Mouse (Mus musculus) left cerebral cortex, adult 9 months (tissue): ENCODE measurements around the gene Tpst1.

Source experiments
- DNase-seq, 2 experiments: peaks; one replicate each; pipeline ENCODE4 v3.0.0; 2022; ENCODE audit warnings: low spot score in 2 of 2

Gene Tpst1

DNA sequence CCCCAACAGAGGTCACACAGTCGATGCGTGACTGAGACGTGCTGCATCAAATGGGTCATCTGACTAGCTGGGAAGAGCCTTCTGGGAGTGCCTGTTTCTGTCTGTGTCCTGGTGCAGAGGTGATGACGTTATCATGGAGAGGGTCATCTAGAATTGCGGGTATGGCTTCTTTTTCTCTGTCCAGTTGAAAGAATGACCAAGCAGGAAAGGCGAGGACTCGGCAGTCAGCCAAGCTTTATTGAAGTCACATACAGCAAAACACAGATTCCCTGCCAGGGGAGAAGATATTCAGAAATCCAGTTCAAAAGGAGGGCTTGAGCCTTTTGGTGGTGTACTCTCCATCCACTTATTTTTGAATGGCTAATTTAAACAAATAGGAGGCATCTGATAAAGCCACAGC, 70.0 kb downstream of the Tpst1 start:
- DNase-seq = no peak

DNA sequence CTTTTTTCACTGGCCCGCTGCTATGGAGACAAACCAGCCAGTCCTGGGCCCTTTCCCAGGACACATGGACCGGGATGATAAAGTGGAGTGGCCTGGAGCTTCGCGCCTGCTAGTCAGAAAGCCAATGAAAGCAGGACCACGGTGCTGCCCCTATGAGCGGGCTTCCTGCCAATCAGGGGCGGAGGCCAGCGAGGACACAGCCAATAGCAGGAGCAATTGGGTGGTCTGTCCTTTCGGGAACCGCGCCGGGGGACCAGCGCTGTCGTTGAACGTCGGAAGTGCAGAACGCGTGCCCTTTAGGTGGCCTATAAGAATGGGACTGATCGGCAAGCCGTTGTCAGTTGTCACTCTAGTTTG, 70.8 kb downstream of the Tpst1 start:
- peak in 1 of 2 experiments; percentile 71 for DNase-seq

DNA sequence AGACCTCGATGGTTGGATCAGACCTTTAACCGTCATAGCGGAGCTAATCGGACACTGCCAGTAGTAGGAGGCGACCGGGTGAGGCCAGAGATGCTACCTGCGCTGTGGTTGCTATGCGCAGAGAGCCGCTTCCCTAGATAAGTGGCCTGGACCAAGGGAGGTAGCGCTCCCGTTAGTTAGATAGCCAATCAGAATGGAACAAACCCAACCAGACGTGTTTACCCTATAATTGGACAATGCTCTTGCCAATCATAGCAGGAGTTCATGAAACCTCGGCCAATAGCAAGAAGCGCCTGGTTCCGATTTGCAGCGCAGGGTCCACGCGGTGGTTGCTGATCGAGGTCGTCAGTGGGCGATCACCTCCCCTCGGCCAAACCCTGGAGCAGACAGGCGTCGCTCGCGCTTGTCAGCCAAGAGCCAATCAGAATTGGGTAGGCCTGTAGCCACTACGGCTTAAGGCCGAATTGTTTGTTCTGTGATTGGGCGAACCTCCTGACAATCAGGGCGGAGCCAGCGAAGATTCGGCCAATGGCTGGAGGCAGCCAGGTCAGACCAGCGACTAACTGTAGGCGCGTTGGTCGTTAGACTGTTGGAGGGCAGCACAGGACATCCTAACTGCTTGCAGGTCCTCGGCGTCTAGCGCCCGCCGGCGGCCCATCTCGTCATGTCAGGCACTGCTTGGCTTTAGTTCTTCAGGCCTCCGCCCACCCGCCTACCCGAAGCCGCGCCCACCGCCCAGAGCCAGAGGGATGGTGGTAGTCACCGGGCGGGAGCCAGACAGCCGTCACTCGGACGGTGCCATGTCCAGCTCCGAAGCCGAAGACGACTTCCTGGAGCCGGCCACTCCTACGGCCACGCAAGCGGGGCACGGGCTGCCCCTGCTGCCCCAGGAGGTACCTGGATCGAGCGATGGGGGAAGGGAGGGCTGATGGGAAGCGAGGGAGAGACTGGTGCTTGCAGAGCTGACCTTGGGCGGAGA, 71.5 kb downstream of the Tpst1 start, which contains the start of gene Kctd7:
Gene Kctd7, plus strand, starts transcription at position 528 of the 979 bp plus-strand sequence.
- DNase-seq = peak; percentile 98

DNA sequence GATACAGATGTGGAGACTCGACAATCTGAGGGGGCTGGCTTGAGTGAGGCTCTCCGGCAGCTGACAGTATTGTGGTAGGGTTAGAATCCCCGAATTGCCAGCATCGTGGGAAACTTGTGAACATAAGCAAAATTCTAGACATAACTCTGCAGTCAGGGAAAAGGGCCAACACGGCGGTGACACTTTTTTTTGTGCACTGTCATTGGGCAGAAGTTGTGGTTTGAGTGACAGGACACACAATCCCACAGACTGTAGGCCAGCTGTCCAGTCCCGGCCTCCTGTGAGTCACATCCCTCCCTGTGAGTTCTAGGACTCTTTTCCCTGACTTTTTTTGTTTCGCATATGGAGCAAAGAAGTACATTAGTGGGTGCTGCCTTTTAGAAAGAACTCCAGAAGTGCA, 72.8 kb downstream of the Tpst1 start:
- peak in 1 of 2 experiments; percentile 42 for DNase-seq

DNA sequence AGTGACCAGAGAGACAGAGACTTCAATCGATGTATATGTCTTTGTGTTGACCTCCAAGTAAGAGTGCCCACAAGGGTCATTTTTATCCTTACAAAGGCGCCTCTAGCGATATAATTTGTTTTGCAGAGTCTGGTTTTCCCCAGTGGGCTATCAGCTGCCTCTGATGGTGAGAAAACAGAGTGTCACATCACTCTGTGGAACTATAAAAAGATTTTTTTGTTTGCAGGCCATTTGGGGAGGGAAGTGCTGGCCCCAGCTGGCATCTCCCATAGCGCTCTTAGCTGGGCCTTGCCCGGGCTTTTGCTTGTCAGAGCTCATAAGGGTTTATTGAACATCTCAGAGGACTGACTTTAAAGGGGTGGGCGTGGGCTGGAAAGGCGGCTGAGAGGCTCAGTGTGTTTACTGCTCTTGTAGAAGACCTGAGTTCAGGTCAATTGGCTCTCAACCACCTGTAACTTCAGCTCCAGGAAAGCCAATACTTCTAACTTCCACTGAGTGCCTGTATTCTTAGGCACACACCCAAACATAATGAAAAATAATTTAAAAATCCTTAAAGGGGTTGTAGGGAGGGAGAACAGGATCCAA, 76.7 kb downstream of the Tpst1 start:
- no peak for DNase-seq

DNA sequence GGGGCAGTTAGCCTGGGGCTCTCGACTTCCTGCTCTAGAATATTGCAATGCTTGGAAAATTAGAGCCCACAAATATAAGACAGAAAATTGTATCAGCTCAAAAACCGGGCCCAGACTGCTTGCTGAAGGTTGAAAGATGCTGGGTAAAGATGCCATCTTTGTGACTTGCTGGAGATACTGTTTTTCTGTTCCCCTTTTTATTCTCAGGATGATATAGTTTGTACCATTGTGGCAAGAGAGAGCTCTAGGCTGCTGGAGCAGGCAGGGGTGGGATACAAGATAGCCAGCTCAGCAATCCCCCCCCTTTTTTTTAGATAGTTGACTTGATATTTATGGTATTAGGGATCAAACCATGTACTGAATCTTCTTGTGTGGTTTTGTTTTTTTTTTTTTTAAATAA, 81.2 kb downstream of the Tpst1 start:
- DNase-seq = no peak

DNA sequence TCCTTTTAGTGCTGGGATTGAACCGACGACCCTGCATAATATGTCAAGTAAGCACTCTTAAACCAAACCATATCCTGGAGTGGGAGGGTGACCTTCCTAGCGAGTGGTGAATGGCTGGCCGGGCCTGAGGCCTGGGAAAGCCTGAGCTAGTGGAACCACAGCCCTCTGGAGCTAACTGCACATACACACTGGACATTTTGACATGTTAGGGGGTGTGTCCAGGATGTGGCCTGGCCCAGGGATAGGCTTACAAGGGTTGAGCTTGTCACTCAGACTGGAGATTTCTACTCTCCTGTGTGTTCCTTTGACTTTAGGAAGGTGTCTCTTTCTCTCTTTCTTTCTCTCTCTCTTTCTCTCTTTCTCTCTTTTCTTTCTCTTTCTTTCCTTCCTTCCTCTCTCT, 85.4 kb downstream of the Tpst1 start:
- no peak for DNase-seq

DNA sequence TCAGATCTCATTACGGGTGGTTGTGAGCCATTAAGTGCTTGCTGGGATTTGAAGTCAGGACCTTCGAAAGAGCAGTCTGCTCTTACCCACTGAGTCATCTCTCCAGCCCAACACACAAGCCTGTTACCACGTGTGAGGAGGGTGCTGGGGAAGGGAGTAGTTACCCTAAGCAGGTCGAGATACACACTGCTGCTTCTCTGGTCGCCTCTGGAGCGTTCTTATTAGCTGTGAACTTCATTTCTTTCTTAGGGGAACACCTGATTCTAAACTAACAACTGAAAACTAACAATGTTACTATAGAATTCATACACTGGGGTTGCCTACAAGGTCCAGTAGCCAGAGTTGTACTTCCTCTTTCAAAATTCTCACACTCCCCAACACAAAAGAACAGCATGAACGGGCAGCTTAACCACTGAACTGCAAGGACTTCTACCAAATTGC, 86.7 kb downstream of the Tpst1 start:
- DNase-seq = no peak

DNA sequence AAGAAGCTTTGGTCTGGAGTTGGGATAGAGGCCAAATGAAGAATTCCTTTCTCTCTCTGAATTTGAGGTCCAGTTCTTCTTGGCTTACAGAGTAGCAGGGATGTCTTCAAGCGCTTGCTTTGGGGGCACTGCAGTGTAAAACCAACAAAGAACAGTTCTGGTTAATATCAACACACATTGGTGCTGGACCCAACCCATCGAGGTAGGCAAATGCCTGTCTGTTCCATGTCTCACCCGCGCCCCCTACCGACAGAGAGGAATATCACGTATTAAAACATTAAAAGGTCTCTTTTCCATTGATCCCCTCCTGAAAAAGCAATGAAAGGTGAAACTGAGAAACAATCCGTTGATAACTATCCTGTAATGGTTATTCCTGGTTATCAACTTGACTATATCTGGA, 90.5 kb downstream of the Tpst1 start:
- peak in 1 of 2 experiments; percentile 82 for DNase-seq

DNA sequence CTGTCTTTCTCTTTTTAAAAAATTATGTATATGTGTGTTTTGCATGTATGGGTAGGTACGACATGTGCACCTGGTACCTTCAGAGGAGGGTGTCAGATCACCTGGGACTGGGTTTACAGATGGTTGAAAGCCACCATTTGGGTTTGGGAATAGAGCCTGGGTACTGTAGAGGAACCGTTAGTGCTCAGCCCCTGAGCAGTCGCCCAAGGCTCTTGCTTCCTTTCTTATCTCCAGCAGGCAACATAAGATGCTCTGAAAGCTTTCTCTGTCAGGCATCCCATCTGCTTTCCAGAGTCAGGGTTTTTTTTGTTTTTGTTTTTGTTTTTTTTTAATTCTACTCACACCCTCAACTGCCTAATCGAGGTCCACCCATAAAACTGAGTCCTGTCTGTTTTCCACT, 92.1 kb downstream of the Tpst1 start:
- DNase-seq = no peak

DNA sequence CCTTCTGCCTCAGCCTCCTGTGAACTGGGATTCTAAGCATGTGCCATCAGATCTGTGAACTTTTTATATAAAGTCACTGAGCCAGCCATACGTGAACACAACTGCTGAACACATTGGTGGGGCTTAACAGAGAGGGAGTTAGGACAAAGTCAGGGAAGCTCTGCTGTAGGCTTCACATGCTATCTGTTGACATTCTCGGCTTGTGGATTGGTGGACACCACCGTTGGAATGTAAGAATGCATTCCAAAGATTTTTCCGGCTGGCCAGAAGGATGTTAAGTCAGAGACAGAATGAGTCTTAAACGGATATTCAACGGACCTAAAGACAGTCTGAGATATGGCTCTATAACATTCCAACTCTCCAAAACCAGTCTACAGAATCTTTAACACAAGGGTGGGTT, 96.0 kb downstream of the Tpst1 start:
- no peak for DNase-seq

DNA sequence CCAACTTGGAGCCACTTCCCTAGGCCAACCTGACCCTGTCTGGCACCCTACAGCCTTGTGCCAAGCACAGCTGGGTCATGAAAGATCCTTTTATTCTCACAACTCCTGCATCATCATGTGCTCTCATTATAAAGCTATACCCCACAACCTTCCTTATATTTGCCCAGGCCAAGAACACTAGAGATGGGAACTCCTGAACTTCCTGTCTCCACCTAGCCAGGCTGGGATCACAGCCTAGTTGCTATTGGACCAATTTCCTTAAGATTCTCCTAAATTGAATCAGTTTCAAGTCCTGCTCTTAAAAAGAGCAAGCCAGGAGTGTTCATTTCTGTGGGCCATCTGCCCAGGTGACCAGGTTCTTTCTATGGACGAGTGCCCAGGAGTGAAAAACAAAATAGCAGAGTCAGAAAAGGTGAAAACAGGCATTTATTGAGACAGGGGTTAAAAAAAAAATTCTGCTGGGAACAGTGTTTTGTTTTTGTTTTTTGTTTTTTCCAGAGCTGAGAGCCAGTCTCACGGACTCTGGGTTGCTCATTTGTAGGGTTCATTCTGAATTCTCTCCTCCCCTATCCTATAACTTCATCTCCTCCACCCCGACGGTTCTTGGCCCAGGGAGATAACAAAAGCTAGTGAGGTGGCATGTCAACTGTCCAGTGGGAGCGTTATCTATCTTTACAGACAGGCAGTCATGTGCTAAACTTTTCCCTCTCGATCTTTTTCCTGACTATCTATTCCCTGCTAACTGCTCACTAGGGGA, 97.7 kb downstream of the Tpst1 start:
- DNase-seq = no peak

DNA sequence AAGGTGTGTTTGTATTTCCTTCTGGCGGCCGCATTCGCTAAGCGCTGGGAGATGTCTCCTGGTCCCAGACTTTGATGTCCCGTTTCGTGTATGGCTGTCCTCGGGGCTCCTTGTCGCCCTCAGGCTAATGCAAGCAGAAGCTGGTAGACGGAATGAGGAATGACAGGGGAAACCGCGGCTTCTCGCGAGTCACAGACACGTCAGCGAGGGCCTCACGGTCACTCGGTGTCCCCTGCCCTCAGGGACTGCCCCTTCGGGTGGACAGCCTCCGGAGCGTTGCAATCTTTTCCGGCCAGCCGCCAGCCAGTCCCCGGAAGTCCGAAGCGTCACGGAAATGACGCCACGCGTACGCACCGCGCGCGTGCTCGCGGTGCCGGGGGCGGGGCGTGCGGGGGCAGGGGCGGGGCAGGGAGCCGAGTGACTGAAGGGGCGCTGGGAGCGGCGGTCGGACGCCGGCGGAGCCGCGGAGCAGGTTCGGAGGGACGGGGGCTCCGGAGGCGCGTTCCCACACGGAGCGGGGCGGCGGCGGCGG, 98.4 kb downstream of the Tpst1 start, which contains the start of gene Rabgef1:
Gene Rabgef1, plus strand, starts transcription at position 376 of the 532 bp plus-strand sequence.
- DNase-seq = peak; percentile 82 to 93

DNA sequence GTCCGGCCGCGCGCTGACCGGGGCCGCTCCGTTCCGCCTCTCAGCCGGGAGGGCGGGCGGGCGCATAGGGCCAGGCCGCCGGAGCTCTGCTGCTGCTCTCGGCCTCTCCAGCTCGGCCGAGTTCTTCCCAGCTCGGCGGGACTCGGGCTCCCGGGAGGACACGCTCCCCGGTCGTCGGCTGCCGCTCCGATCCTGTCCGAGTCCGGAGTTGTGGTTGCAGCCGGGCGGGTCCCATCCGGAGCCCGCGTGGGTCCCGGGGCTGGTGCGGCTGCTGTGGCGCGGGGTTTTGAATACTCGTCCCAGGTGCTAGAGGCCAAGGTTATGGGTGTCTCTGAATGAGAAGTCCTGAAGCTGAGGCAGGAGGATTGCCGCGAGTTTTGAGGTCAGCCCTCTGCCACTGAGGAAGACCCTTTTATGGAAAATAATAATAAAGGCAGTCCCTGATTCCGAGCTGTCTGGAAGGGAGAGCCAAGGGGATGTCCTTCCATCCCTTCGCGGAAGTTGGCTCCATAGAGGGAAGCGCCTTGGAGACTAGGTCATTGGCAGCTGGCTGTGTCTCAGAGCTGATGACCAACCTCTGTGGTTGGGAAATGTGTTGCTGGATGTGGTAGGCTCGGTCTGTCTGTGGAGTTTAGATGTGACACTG, 99.0 kb downstream of the Tpst1 start:
- peak in 1 of 2 experiments; percentile 34 for DNase-seq

DNA sequence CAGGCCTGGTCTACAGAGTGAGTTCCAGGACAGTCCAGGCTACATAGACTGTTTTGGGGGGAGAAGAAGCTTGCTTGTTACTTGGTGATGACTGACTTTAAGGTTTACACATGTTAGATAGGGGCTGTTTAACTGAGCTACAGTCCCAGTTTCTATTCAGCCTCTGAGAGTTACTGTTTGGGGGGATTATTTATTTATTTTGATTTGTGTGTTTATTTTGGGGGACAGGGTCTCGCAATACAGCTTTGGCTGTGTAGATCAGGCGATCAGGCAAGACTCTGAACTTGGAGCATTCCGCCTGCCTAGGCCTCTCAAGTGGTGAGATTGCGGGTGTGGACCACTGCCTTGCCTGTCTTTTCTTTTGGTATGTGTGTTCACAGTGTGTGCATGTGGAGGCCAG, 99.9 kb downstream of the Tpst1 start:
- no peak for DNase-seq

DNA sequence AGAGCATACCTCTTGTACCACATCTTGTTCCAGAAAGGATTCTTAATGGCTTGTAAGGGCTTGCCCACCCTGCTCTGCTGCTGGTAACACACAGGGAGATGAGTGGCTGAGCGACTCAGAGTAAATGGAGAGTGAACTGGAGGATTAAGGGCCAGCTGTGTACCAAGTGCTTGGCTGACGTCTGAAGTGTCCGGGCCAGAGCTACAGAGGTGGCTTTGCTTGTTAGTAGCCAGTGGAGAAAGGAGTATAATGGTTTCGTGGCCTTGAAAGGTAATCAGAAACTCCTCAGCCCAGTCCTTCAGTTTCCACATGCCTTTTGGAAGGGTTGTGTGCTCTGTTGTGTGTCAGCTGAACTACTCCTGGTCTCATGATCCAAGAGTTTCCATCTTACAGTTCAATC, 104.7 kb downstream of the Tpst1 start:
- DNase-seq = no peak

DNA sequence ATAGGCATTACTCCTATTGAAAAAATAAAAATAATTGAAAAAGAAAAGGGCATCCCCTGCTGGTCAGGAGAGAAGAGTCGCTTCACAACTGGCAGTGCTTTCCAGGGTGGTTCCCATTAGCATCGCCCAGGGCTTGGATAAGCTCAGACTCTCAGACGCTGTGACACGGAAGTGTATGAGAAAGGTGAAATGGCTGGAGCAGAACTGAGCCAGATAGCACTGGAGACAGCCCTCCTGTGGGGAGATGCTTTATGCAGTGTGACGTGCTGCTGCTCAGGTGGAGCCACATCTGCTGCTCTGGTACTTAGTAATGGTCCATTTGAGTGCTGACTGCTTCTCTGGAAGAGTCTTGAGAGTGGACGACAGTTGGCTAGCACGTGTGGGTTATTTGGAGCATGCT, 107.2 kb downstream of the Tpst1 start:
- DNase-seq = no peak

DNA sequence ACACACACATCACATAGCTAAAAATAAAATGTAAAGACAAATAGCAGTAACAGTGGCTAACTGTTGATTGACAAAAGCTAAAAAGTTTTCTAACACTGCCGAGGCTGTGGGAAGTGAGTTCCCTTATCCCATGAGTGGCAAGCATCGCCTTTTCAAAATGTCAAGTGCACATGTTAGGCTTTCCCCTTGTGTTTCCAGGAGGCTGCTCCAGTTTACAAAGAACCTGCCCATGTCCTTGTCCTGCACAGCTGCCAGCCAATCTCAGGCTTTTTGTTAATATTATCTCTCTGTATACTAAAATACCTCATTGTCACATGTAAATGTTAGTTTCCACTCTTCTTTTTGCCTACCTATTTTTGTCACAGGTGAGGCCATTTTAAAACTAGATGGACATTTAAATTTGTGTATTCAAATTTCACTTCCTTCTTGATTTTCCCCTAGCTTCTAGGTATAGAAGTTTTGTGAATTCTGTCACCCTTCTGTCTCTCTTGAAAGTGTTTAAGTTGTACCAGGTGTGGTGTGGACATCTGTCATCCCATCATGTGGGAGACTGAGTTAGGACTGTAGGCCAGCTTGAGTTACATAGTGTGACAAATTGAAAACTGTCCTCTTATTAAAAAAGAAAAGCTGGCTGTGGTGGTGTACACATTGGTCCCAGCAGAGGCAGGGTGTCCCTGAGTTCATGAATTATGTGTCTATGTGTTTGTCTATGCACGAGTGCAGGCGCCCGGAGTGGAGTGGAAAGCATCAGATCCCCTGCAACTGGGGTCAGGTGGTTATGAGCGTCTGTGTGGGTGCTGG, 108.8 kb downstream of the Tpst1 start:
- DNase-seq = no peak

DNA sequence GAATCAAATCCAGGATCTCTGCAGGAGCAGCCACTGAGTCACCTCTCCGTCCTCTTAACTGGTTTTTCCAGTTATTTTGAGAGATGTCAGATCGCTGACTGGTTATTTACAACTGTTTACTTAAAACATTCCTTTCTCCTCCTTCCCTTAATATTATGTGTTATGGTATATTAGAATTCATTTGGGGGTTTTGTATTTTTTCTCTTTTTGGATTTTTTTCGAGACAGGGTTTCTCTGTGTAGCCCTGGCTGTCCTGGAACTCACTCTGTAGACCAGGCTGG, 109.4 kb downstream of the Tpst1 start:
- DNase-seq = no peak

DNA sequence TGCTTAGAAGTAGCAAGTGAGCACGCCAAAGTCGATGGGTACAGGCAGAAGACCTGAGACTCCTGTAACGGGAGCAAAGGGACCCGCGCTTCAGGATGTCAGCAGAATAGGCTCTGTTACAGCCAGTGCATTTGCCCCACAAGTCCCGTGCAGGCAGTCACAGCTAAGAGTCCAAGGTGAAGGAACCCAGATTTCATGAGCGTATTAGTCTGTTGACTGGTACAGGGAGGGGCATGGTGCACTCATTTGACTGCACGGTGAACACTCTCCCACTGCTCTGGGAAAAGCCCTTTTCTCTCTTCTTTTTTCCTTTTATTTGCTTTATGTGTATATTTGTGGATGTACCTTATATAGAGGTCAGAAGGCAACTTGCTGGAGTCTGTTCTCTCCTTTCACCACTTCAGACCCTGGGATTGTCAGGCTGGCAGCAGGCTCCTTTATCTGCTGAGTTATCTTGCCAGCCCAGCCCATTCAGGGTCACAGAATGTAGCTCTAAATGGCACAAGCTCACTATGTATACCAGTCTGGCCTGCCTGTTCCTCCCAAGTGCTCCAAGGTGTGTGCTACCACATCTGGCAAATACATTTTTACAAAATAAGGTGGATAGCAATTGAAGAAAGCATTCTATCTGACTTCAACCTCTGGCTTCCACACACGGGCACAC, 111.2 kb downstream of the Tpst1 start:
- DNase-seq = no peak
